Mouse (Mus musculus): Measurements from ENCODE around the gene Dnah1. TPM values are rescaled to one million over a fixed set of nuclear protein-coding genes. Genes with fewer than 3 reads are reported as not detected.
A peak's percentile ranks its signal among the peaks of the same experiment; 100 is the strongest.

Gene Dnah1
- polyA plus RNA-seq, 1 experiment from 2014 or later = 1.5 TPM

GRCm38 (mm10) chr14:31319546-31319945 is 4.2 kb downstream of the Dnah1 start:
- no peak overlapping the region for H3K4me2 ChIP-seq
- no peak for ATAC-seq (ENCODE audit: insufficient number of reproducible peaks, low FRiP score)
- H3K4me1 ChIP-seq (replicated peaks) = peaks cover 9% of the 10 kb centered on the region; the same call in 1 of the 2 replicates
- no peaks in the 10 kb centered on the region for H3K36me3 ChIP-seq
- WGBS = 62% methylated on average over 10 of the region's 10 CpGs
- H3K4me3 ChIP-seq = no peak overlapping the region
- no peak overlapping the region for H3K27ac ChIP-seq (ENCODE audit: poor library complexity, severe bottlenecking)
- no peaks in the 10 kb centered on the region for H3K9me3 ChIP-seq (replicated peaks)
- no peak overlapping the region for H3K9ac ChIP-seq
- 0 out of 2 replicates have a peak, but pooled peaks cover 16% of the 10 kb centered on the region for H3K27me3 ChIP-seq (replicated peaks)

GRCm38 (mm10) chr14:31317754-31318153 is 5.9 kb downstream of the Dnah1 start:
- 69% methylated on average over 3 of the region's 3 CpGs for WGBS
- 0 out of 2 replicates have a peak, but pooled peaks cover 6% of the 10 kb centered on the region for H3K4me1 ChIP-seq (replicated peaks)
- ATAC-seq (ENCODE audit: insufficient number of reproducible peaks, low FRiP score) = no peak
- no peak overlapping the region for H3K27ac ChIP-seq (ENCODE audit: poor library complexity, severe bottlenecking)
- peaks cover 22% of the 10 kb centered on the region; the same call in 1 of the 2 replicates for H3K27me3 ChIP-seq (replicated peaks)
- H3K36me3 ChIP-seq = no peaks in the 10 kb centered on the region
- H3K4me2 ChIP-seq = no peak overlapping the region
- H3K9ac ChIP-seq = no peak overlapping the region
- H3K9me3 ChIP-seq (replicated peaks) = no peaks in the 10 kb centered on the region
- H3K4me3 ChIP-seq = no peak overlapping the region

DNA sequence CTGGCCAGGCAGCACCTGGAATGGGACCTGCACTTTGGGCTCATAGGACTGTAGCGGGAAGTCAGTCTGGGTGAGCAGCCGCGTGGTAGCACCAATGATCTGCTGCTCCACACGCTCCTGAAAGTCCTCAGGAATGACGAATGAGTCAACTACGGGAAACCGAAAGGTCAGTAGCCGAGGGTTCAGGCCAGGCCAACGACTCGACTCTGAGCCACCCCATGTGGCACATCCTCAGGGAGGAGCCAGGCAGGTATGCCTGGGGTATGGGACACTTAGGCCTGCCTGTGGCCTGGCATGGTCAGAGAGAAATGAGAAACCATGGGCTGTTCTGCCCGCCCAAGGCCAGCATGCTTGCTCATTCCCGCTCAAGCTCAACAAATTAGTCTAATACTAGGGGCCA is 7.1 kb downstream of the Dnah1 start:
- Histone ChIP-seq H3K27me3 (replicated peaks) (peaks cover 22% of the 10 kb centered on the region; the same call in 1 of the 2 replicates), H3K4me1 (replicated peaks) (0 out of 2 replicates have a peak, but pooled peaks cover 6% of the 10 kb centered on the region), H3K9me3 (replicated peaks) (no peaks in the 10 kb centered on the region), H3K9ac (no peak overlapping the region), H3K27ac (ENCODE audit: poor library complexity, severe bottlenecking) (no peak overlapping the region), H3K36me3 (no peaks in the 10 kb centered on the region), H3K4me3 (no peak overlapping the region), H3K4me2 (no peak overlapping the region)
- no peak for ATAC-seq (ENCODE audit: insufficient number of reproducible peaks, low FRiP score)
- 73% methylated on average over 12 of the region's 12 CpGs for WGBS

DNA sequence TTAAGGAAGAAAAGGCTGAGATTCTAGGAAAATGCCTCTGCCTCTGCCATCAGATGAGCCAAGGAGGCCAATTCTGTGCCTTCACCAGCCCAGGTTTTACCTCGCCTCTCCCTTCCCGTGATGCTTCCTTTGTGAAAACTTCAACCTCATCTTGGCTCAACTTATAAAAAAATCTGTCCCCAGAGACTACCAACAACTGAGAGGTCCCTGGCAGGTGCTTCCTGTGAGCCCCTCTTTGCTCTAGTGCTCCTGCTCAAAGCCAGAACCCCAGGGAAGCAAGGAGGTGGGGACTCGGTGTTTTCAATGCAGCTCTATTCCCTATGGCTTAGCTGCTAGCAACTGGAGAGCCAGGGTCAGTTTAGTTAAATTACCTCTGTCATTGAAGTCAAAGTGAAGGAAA is 10.5 kb downstream of the Dnah1 start:
- no peak overlapping the region for H3K4me2 ChIP-seq
- H3K4me3 ChIP-seq = no peak overlapping the region
- H3K36me3 ChIP-seq = no peaks in the 10 kb centered on the region
- H3K4me1 ChIP-seq (replicated peaks) = 0 out of 2 replicates have a peak, but pooled peaks cover 6% of the 10 kb centered on the region
- WGBS = 69% methylated on average over 3 of the region's 3 CpGs
- peaks cover 10% of the 10 kb centered on the region; the same call in 1 of the 2 replicates for H3K27me3 ChIP-seq (replicated peaks)
- no peak overlapping the region for H3K27ac ChIP-seq (ENCODE audit: poor library complexity, severe bottlenecking)
- no peak overlapping the region for H3K9ac ChIP-seq
- ATAC-seq (ENCODE audit: insufficient number of reproducible peaks, low FRiP score) = no peak
- H3K9me3 ChIP-seq (replicated peaks) = no peaks in the 10 kb centered on the region

DNA sequence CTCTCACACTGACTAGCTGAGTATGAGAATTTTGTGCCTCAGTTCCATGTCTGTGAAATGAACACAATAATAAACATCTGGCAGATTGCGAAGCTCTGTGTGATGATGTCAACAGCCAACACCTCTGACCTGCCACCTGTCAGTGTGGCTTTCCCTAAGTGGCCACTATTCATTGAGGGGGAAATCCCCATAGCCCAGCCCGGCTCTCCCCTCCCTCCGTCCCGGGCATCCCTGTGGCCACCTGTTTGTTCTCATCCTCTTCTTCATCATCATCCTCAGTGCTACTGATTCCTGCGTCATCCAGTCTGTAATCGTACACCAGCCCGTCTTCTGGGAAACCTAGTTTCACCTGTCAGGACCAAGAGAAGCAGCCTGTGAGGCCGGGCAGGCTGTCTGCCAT is 38.0 kb downstream of the Dnah1 start:
- Histone ChIP-seq H3K27me3 (replicated peaks) (peaks cover 23% of the 10 kb centered on the region), H3K36me3 (no peaks in the 10 kb centered on the region), H3K27ac (ENCODE audit: poor library complexity, severe bottlenecking) (no peak overlapping the region), H3K4me2 (no peak overlapping the region), H3K4me3 (no peak overlapping the region), H3K4me1 (replicated peaks) (no peaks in the 10 kb centered on the region), H3K9ac (no peak overlapping the region), H3K9me3 (replicated peaks) (no peaks in the 10 kb centered on the region)
- 80% methylated on average over 8 of the region's 8 CpGs for WGBS
- ATAC-seq (ENCODE audit: insufficient number of reproducible peaks, low FRiP score) = no peak

DNA sequence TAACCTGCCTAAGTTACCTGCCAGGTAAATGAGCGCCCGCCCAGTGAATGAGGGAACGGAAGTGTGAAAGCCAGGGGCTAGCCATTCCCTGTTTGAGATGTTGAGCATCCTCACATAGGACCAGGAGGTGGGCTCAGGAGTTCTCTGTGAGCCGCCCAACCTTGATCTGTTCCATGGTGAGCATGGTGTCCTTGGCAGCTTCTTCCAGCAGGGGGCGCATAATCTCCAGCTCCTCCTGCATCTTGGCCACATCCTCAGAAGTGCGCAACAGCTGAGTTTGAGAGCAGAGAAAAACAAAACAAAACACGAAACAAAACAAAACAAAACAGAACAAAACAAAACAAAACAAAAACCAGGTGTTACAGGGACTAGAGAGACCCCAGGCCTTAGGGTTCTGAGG is 51.5 kb downstream of the Dnah1 start:
- no peaks in the 10 kb centered on the region for H3K9me3 ChIP-seq (replicated peaks)
- H3K4me2 ChIP-seq = no peak overlapping the region
- H3K4me3 ChIP-seq = no peak overlapping the region
- H3K27me3 ChIP-seq (replicated peaks) = peaks cover 20% of the 10 kb centered on the region
- H3K9ac ChIP-seq = no peak overlapping the region
- WGBS = 17% methylated on average over 7 of the region's 7 CpGs
- peaks cover 10% of the 10 kb centered on the region; the same call in 1 of the 2 replicates for H3K4me1 ChIP-seq (replicated peaks)
- H3K36me3 ChIP-seq = no peaks in the 10 kb centered on the region
- ATAC-seq (ENCODE audit: insufficient number of reproducible peaks, low FRiP score) = no peak
- no peak overlapping the region for H3K27ac ChIP-seq (ENCODE audit: poor library complexity, severe bottlenecking)

DNA sequence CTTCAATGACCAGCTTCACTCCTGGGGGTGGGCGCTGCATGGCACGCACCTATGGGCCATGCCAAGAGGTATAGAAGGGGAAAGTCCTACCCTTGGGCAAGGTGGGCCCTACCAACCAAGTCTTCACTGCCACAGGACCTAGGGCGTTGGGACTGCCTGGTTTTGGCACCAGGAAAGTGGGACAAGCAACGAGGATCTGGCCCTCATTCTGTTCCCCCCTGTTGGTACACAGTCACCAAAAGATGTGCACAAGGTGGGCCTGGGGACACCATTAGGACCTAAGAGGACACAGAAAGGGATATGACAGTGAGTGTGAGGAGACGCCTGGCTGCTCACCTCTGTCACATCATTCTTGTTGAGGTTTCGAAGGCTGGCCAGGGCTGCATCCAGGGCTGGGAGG is 52.6 kb downstream of the Dnah1 start:
- no peak for ATAC-seq (ENCODE audit: insufficient number of reproducible peaks, low FRiP score)
- no peaks in the 10 kb centered on the region for H3K36me3 ChIP-seq
- H3K4me3 ChIP-seq = no peak overlapping the region
- H3K27me3 ChIP-seq (replicated peaks) = peaks cover 20% of the 10 kb centered on the region
- 85% methylated on average over 6 of the region's 6 CpGs for WGBS
- H3K9ac ChIP-seq = no peak overlapping the region
- H3K4me1 ChIP-seq (replicated peaks) = peaks cover 10% of the 10 kb centered on the region; the same call in 1 of the 2 replicates
- no peak overlapping the region for H3K27ac ChIP-seq (ENCODE audit: poor library complexity, severe bottlenecking)
- H3K4me2 ChIP-seq = no peak overlapping the region
- H3K9me3 ChIP-seq (replicated peaks) = no peaks in the 10 kb centered on the region

GRCm38 (mm10) chr14:31269456-31270100 is 54.1 kb downstream of the Dnah1 start:
- no peak overlapping the region for H3K27ac ChIP-seq (ENCODE audit: poor library complexity, severe bottlenecking)
- peak; percentile 72 for ATAC-seq (ENCODE audit: insufficient number of reproducible peaks, low FRiP score)
- no peaks in the 10 kb centered on the region for H3K9me3 ChIP-seq (replicated peaks)
- H3K4me2 ChIP-seq = peak overlapping the region; percentile 66
- H3K4me1 ChIP-seq (replicated peaks) = peaks cover 10% of the 10 kb centered on the region; the same call in 1 of the 2 replicates
- H3K27me3 ChIP-seq (replicated peaks) = peaks cover 20% of the 10 kb centered on the region
- peak overlapping the region; percentile 35 for H3K4me3 ChIP-seq
- 15% methylated on average over 28 of the region's 28 CpGs for WGBS
- H3K9ac ChIP-seq = peak overlapping the region; percentile 26
- H3K36me3 ChIP-seq = no peaks in the 10 kb centered on the region

GRCm38 (mm10) chr14:31268301-31269001 is 55.2 kb downstream of the Dnah1 start:
- H3K9ac ChIP-seq = no peak overlapping the region
- WGBS = 69% methylated on average over 9 of the region's 9 CpGs

DNA sequence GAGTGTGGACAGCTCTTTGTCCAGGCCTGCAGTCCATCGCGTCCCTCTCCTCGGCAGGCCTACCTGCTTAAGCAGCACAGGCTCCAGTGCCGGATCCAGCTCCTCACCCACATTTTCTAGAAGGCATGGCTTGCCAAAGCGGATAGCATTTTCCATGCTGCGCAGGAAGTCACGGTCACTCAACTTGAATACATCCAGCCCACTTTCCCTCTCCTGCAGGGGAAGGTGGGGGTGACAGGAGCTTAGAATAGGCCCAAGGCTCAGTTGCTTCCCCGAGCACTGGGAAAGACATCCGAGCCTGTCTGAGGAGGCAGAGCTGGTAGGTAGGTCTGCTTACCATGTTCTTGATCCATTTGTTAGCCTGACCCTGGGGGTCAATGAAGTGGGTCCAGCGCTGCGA is 56.0 kb downstream of the Dnah1 start:
- Histone ChIP-seq H3K4me2 (no peak overlapping the region), H3K9ac (no peak overlapping the region), H3K4me1 (replicated peaks) (peaks cover 10% of the 10 kb centered on the region; the same call in 1 of the 2 replicates), H3K9me3 (replicated peaks) (no peaks in the 10 kb centered on the region), H3K36me3 (peaks cover 3% of the 10 kb centered on the region), H3K4me3 (no peak overlapping the region), H3K27ac (ENCODE audit: poor library complexity, severe bottlenecking) (no peak overlapping the region), H3K27me3 (replicated peaks) (peaks cover 20% of the 10 kb centered on the region)
- 88% methylated on average over 11 of the region's 11 CpGs for WGBS
- no peak for ATAC-seq (ENCODE audit: insufficient number of reproducible peaks, low FRiP score)

More at GRCm38 (mm10) chr14:31268301-31269001, 55.2 kb downstream of the Dnah1 start:
- peaks cover 20% of the 10 kb centered on the region for H3K27me3 ChIP-seq (replicated peaks)
- no peak for ATAC-seq (ENCODE audit: insufficient number of reproducible peaks, low FRiP score)
- H3K4me2 ChIP-seq = peak overlapping the region; percentile 66; the same call in 1 of the 2 replicates
- H3K36me3 ChIP-seq = no peaks in the 10 kb centered on the region
- H3K4me3 ChIP-seq = no peak overlapping the region
- no peaks in the 10 kb centered on the region for H3K9me3 ChIP-seq (replicated peaks)
- H3K4me1 ChIP-seq (replicated peaks) = peaks cover 10% of the 10 kb centered on the region; the same call in 1 of the 2 replicates
- H3K27ac ChIP-seq (ENCODE audit: poor library complexity, severe bottlenecking) = no peak overlapping the region

GRCm38 (mm10) chr14:31260932-31261331 is 62.8 kb downstream of the Dnah1 start:
- 87% methylated on average over 9 of the region's 9 CpGs for WGBS
- peaks cover 69% of the 10 kb centered on the region for H3K36me3 ChIP-seq
- no peak overlapping the region for H3K4me3 ChIP-seq

More at GRCm38 (mm10) chr14:31260932-31261331, 62.8 kb downstream of the Dnah1 start:
- no peaks in the 10 kb centered on the region for H3K9me3 ChIP-seq (replicated peaks)
- ATAC-seq (ENCODE audit: insufficient number of reproducible peaks, low FRiP score) = no peak
- no peak overlapping the region for H3K9ac ChIP-seq
- H3K4me2 ChIP-seq = no peak overlapping the region
- no peaks in the 10 kb centered on the region for H3K4me1 ChIP-seq (replicated peaks)
- no peaks in the 10 kb centered on the region for H3K27me3 ChIP-seq (replicated peaks)
- H3K27ac ChIP-seq (ENCODE audit: poor library complexity, severe bottlenecking) = no peak overlapping the region
